Mouse (Mus musculus): ENCODE measurements at regions not wholly inside any gene's neighbourhood (a gene's known extent, or its start where the extent isn't known, plus 50 kb on each side); places are given as distances from the start of the nearest gene placed in this dataset.

DNA sequence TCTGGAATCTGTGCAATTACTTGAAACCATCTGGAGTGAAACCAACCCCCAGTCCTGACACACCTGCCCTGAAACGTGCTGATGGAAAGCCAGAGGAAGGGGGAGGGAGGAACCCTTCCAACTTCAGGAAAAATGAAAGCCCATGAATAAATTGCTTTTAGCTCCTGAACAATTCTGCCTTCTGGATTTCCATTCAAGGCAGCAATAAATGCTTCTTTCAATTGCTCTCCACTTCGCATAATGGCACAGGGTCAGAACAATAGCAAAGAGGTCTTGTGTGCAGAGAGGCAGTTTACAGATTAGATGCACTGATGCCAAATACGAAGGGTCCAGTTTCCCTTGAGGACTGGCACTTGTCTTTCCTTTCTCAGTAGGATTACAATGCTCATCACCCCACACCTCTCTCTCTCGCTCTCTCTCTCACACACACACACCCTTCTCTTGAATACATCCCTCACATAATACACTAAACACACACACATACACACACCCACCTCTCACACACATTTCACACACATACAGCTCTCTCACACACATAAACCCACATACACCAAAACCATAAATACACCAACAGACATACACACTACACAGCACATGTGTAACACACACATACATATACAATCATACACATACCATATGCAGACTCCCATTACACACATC is 389.3 kb upstream of the Got2 start:
- no peak for TF ChIP-seq POLR2A (IDR thresholded peaks at IDR 0.05; ENCODE audit: extremely low read depth, insufficient read depth, low read length)
- no peak for TF ChIP-seq CTCF (IDR thresholded peaks at IDR 0.05; ENCODE audit: extremely low read depth, insufficient read depth, low read length)
- no peak overlapping the region for H3K27ac ChIP-seq (ENCODE audit: insufficient read depth, low read length)
- no peak overlapping the region for H3K4me3 ChIP-seq (ENCODE audit: insufficient read depth, low read length)
- H3K4me1 ChIP-seq (ENCODE audit: control insufficient read depth, insufficient read depth, low read length) = no peaks in the 10 kb centered on the region

DNA sequence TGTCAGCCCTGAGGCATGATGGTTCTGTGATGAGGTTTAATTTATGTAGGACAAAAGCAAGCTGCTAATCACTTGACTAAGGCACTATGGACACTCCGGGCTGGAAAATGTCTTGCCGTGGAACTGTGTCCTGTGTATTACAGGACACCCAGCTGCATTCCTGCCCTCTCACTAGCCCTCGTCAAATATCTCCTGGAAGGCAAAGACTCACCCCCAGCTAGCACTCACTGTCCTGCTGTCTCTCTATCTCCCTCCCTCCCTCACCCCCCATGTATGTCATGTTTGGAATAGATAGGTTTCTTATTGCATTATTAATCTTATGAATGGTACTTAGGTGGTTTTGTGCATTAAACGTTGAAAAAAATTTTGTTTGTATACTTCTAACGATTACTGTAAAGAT is 388.7 kb upstream of the Got2 start:
- Histone ChIP-seq H3K4me1 (ENCODE audit: control insufficient read depth, insufficient read depth, low read length) (no peaks in the 10 kb centered on the region), H3K4me3 (ENCODE audit: insufficient read depth, low read length) (no peak overlapping the region), H3K27ac (ENCODE audit: insufficient read depth, low read length) (no peak overlapping the region)
- no peak for TF ChIP-seq CTCF (IDR thresholded peaks at IDR 0.05; ENCODE audit: extremely low read depth, insufficient read depth, low read length)
- no peak for TF ChIP-seq POLR2A (IDR thresholded peaks at IDR 0.05; ENCODE audit: extremely low read depth, insufficient read depth, low read length)

DNA sequence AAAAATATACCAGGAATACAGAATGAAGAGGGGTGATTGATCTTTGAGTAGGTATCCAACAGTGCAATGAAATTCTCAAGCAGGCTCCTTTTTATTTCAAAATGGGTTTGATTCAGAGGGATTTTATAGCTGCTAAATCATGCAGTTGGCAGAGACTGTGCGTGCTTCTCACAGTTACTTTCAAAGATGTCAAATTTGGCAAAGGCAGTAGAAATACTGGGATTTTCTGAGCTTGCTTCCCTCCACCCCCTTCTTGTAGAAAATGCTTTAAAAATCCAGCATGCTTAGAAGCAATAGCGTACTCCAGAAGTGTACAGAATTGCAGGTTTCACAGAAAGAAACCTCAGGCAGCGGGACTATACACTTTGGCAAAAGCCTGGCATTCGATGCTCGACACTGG is 367.9 kb upstream of the Got2 start:
- H3K27ac ChIP-seq (ENCODE audit: insufficient read depth, low read length) = no peak overlapping the region
- TF ChIP-seq CTCF (IDR thresholded peaks at IDR 0.05; ENCODE audit: extremely low read depth, insufficient read depth, low read length) = no peak
- TF ChIP-seq POLR2A (IDR thresholded peaks at IDR 0.05; ENCODE audit: extremely low read depth, insufficient read depth, low read length) = no peak
- peaks cover 2% of the 10 kb centered on the region; the same call in 1 of the 2 replicates for H3K4me1 ChIP-seq (ENCODE audit: control insufficient read depth, insufficient read depth, low read length)
- no peak overlapping the region for H3K4me3 ChIP-seq (ENCODE audit: insufficient read depth, low read length)

DNA sequence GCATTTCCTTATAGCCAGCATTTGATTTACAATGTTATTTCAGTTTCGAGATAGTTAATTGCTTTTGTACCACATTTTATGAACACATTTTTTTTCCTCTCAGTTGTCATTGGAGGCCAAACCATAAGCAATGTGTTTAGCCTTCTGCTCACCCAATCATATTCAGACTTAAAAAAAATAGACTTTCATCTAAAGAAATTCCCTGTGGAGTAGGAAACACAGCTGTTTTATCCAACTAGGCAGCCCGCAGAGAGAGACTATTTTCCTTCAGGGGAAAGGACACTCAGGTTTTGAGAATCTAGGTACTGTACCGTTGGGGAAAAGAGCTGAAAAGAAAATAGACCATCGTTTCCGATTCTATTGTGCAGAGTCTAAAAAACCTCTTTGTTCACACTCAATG is 367.5 kb upstream of the Got2 start:
- H3K27ac ChIP-seq (ENCODE audit: insufficient read depth, low read length) = no peak overlapping the region
- no peak for TF ChIP-seq POLR2A (IDR thresholded peaks at IDR 0.05; ENCODE audit: extremely low read depth, insufficient read depth, low read length)
- TF ChIP-seq CTCF (IDR thresholded peaks at IDR 0.05; ENCODE audit: extremely low read depth, insufficient read depth, low read length) = no peak
- peaks cover 2% of the 10 kb centered on the region; the same call in 1 of the 2 replicates for H3K4me1 ChIP-seq (ENCODE audit: control insufficient read depth, insufficient read depth, low read length)
- H3K4me3 ChIP-seq (ENCODE audit: insufficient read depth, low read length) = no peak overlapping the region

DNA sequence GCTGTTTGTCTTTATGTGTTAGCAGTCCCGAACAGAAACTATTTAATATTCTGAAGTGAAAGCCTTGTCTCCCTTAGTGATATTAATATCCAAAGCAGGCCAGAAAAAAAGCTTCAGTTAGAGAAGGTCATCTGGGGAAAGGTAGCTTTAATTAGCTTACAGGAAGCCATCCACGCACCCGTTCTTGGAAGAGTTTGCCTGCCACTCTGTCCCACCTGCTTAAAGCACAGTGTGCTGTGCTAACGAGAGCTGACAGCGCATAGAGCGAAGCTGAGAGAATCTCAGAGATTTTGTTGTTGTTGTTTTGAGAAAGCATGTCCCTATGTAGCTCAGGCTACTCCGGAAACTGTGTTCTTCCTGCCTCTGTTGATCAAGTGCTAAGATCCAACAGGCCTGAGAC is 357.7 kb upstream of the Got2 start:
- H3K4me1 ChIP-seq (ENCODE audit: control insufficient read depth, insufficient read depth, low read length) = peaks cover 3% of the 10 kb centered on the region
- no peak overlapping the region for H3K4me3 ChIP-seq (ENCODE audit: insufficient read depth, low read length)
- TF ChIP-seq CTCF (IDR thresholded peaks at IDR 0.05; ENCODE audit: extremely low read depth, insufficient read depth, low read length) (no peak), POLR2A (IDR thresholded peaks at IDR 0.05; ENCODE audit: extremely low read depth, insufficient read depth, low read length) (no peak)
- H3K27ac ChIP-seq (ENCODE audit: insufficient read depth, low read length) = no peak overlapping the region

DNA sequence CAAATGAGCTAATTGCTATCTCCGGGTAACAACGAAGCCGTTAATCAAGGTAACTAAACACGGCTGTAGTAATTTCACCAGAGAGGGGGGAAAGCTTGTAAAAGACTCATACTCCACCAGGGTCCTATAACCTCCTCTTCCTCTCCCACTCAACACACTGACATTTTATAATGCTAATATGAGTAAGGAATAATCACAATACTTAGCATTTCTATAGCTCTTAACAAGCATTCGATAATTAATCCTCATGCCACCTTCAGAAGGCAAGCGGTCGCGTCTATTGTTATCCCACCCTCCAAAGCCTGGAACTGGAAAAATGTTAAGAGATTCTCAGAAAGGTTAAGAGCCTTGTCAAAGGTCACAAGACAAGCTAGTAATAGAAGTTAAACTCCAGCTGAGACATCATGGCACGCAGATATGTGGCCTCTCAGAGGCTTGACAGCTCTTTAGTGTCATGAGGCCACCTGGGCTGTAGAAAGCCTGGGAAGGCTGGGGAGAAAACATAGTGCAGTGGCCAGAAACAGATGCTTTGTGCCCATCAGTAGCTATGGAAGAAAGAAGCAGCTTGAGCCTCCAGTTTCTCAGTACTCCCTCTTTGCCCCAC is 356.3 kb upstream of the Got2 start:
- TF ChIP-seq POLR2A (IDR thresholded peaks at IDR 0.05; ENCODE audit: extremely low read depth, insufficient read depth, low read length) (no peak), CTCF (IDR thresholded peaks at IDR 0.05; ENCODE audit: extremely low read depth, insufficient read depth, low read length) (no peak)
- H3K27ac ChIP-seq (ENCODE audit: insufficient read depth, low read length) = no peak overlapping the region
- H3K4me3 ChIP-seq (ENCODE audit: insufficient read depth, low read length) = no peak overlapping the region
- H3K4me1 ChIP-seq (ENCODE audit: control insufficient read depth, insufficient read depth, low read length) = peaks cover 3% of the 10 kb centered on the region

DNA sequence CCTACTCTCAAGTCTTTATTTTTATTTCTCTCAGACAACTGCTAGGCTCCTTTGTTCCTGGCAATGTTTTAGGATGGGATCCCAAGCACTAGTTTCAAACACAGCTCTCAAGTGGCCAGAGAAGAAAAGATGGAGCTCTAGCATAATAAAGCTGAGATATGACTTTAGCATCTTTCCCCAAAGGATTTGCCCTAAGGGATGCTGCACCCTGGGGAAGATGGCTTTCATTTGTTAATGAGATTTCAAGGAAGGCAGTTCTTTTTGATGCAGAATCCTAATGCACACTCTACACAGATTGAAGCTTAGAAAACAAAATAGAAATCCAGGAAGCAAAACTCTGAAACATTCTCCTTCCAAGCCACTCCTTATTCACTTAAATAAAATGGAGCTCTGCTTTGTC is 350.1 kb upstream of the Got2 start:
- Histone ChIP-seq H3K27ac (ENCODE audit: insufficient read depth, low read length) (no peak overlapping the region), H3K4me1 (ENCODE audit: control insufficient read depth, insufficient read depth, low read length) (no peaks in the 10 kb centered on the region), H3K4me3 (ENCODE audit: insufficient read depth, low read length) (no peak overlapping the region)
- TF ChIP-seq CTCF (IDR thresholded peaks at IDR 0.05; ENCODE audit: extremely low read depth, insufficient read depth, low read length) (no peak), POLR2A (IDR thresholded peaks at IDR 0.05; ENCODE audit: extremely low read depth, insufficient read depth, low read length) (no peak)

DNA sequence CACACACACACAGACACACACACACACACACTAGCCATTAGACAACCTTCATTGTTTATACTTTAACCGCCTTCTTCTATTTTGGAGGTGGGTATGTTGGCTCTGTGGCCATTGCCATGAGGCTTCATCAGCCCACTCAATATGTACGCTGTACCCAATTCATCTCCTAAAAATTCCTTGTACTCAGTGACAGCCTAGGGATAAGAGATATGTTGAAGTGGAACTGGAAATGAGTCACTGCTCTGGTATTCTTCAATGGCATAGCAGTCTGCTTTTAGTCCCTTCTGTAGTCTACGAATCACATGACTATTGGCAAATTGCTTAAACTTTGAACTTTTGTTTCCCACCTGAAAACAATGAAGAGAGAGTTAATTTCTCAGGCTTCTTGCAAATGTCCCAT is 349.6 kb upstream of the Got2 start:
- H3K27ac ChIP-seq (ENCODE audit: insufficient read depth, low read length) = no peak overlapping the region
- TF ChIP-seq CTCF (IDR thresholded peaks at IDR 0.05; ENCODE audit: extremely low read depth, insufficient read depth, low read length) = no peak
- no peak for TF ChIP-seq POLR2A (IDR thresholded peaks at IDR 0.05; ENCODE audit: extremely low read depth, insufficient read depth, low read length)
- H3K4me1 ChIP-seq (ENCODE audit: control insufficient read depth, insufficient read depth, low read length) = no peaks in the 10 kb centered on the region
- no peak overlapping the region for H3K4me3 ChIP-seq (ENCODE audit: insufficient read depth, low read length)

DNA sequence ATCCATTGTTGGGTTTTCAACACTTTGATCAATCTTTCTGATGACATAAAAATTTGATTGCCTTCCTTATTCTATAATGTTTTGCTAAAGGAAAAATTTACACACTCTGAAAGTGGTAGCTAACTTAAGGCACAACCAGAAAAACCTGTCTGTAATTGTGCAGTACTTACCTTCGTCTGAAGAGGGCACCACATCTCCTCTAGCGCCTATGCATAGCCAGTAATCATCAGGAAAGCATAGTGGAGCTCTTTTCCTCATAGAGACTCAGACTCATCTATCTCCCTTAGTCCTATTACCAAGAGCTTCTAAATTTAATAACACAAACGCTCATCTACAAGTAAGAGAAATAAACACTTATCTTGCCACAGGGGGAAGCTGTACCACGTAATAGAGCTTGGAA is 342.1 kb upstream of the Got2 start:
- TF ChIP-seq CTCF (IDR thresholded peaks at IDR 0.05; ENCODE audit: extremely low read depth, insufficient read depth, low read length) = peak; percentile 53; the same call in 1 of the 2 replicates
- TF ChIP-seq POLR2A (IDR thresholded peaks at IDR 0.05; ENCODE audit: extremely low read depth, insufficient read depth, low read length) = no peak
- Histone ChIP-seq H3K27ac (ENCODE audit: insufficient read depth, low read length) (no peak overlapping the region), H3K4me3 (ENCODE audit: insufficient read depth, low read length) (no peak overlapping the region), H3K4me1 (ENCODE audit: control insufficient read depth, insufficient read depth, low read length) (no peaks in the 10 kb centered on the region)
